Mouse (Mus musculus): ENCODE results near the gene Hist2h2ac. TPM values are rescaled to one million over a fixed set of nuclear protein-coding genes. Genes with fewer than 3 reads are reported as not detected.
"Not testable (repeated sequence)": the region's sequence is repeated elsewhere in the genome, so short reads cannot be mapped to it uniquely, and the experiment has no call there.

The Hist2h2ac gene
- total and polyA plus RNA-seq, 2 experiments from 2014 or later: 1.9 to 471 TPM

- DNase-seq (no peak), ATAC-seq (no peak)
- Histone ChIP-seq H3K27me3 (ENCODE audit: insufficient read depth, low read length) (no peaks in the 10 kb centered on the region), H3K4me1 (ENCODE audit: insufficient read depth) (0 out of 2 replicates have a peak, but pooled peaks cover 8% of the 10 kb centered on the region), H3K9ac (peak overlapping the region; percentile 19), H3K36me3 (ENCODE audit: insufficient read depth) (no peaks in the 10 kb centered on the region), H3K27ac (ENCODE audit: low read depth, low read length) (peak overlapping the region; percentile 47), H3K4me2 (ENCODE audit: low read depth) (peak overlapping the region; percentile 39), H3K4me3 (ENCODE audit: low read depth, low read length) (peak overlapping the region; percentile 20), H3K9me3 (ENCODE audit: low read length) (no peaks in the 10 kb centered on the region)
- WGBS: 61% methylated on average over 9 of the region's 9 CpGs
- TF ChIP-seq CTCF (IDR thresholded peaks at IDR 0.05; ENCODE audit: low read depth): no peak
Measured at GRCm38 (mm10) chr3:96240799-96241197, 20.1 kb upstream of the Hist2h2ac start.

- H3K27ac ChIP-seq (ENCODE audit: low read depth, low read length): peak within 1 kb of the TSS; percentile 47
- 3% methylated on average over 28 of the region's 85 CpGs for WGBS
- H3K4me3 ChIP-seq (ENCODE audit: low read depth, low read length): peak within 1 kb of the TSS; percentile 30
- peak within 1 kb of the TSS; percentile 39 for H3K4me2 ChIP-seq (ENCODE audit: low read depth)
- not testable (repeated sequence) for H3K9me3 ChIP-seq (ENCODE audit: low read length); H3K36me3 ChIP-seq (ENCODE audit: insufficient read depth); H3K27me3 ChIP-seq (ENCODE audit: insufficient read depth, low read length); H3K4me1 ChIP-seq (ENCODE audit: insufficient read depth)
- DNase-seq (peak; percentile 78), ATAC-seq (peak; percentile 89)
- H3K9ac ChIP-seq: peak within 1 kb of the TSS; percentile 19
Measured at GRCm38 (mm10) chr3:96239949-96240798, 19.5 kb upstream of the Hist2h2ac start, which contains the start of gene Hist2h2aa2. TSS of gene Hist2h2aa2 (minus strand) at chr3:96240276.

GRCm38 (mm10) chr3:96238954-96239793, 18.5 kb upstream of the Hist2h2ac start, which contains the start of gene Hist2h3c2:
TSS of gene Hist2h3c2 (minus strand) at chr3:96239127.
- not testable (repeated sequence) for H3K27me3 ChIP-seq (ENCODE audit: insufficient read depth, low read length); DNase-seq; H3K9me3 ChIP-seq (ENCODE audit: low read length); H3K27ac ChIP-seq (ENCODE audit: low read depth, low read length); H3K4me1 ChIP-seq (ENCODE audit: insufficient read depth); H3K36me3 ChIP-seq (ENCODE audit: insufficient read depth)
- peak; percentile 81 for ATAC-seq
- Histone ChIP-seq H3K4me3 (ENCODE audit: low read depth, low read length) (peak within 1 kb of the TSS; percentile 30), H3K4me2 (ENCODE audit: low read depth) (peak within 1 kb of the TSS; percentile 39), H3K9ac (peak within 1 kb of the TSS; percentile 33; the same call in 1 of the 2 replicates)
- WGBS: 4% methylated on average over 17 of the region's 68 CpGs

GRCm38 (mm10) chr3:96237904-96238511, 17.3 kb upstream of the Hist2h2ac start:
- Histone ChIP-seq H3K27ac (ENCODE audit: low read depth, low read length) (no peak overlapping the region), H3K36me3 (ENCODE audit: insufficient read depth) (no peaks in the 10 kb centered on the region), H3K4me3 (ENCODE audit: low read depth, low read length) (peak overlapping the region; percentile 22), H3K27me3 (ENCODE audit: insufficient read depth, low read length) (no peaks in the 10 kb centered on the region), H3K9me3 (ENCODE audit: low read length) (no peaks in the 10 kb centered on the region), H3K4me1 (ENCODE audit: insufficient read depth) (0 out of 2 replicates have a peak, but pooled peaks cover 3% of the 10 kb centered on the region), H3K9ac (peak overlapping the region; percentile 33; the same call in 1 of the 2 replicates), H3K4me2 (ENCODE audit: low read depth) (peak overlapping the region; percentile 37)
- WGBS: 2% methylated on average over 12 of the region's 12 CpGs
- ATAC-seq (no peak), DNase-seq (no peak)
- no peak for TF ChIP-seq CTCF (IDR thresholded peaks at IDR 0.05; ENCODE audit: low read depth)

GRCm38 (mm10) chr3:96237335-96237903, 16.7 kb upstream of the Hist2h2ac start:
- DNase-seq (no peak), ATAC-seq (no peak)
- no peaks in the 10 kb centered on the region for H3K9me3 ChIP-seq (ENCODE audit: low read length)
- peak overlapping the region; percentile 37 for H3K4me2 ChIP-seq (ENCODE audit: low read depth)
- H3K4me1 ChIP-seq (ENCODE audit: insufficient read depth): 0 out of 2 replicates have a peak, but pooled peaks cover 3% of the 10 kb centered on the region
- WGBS: 22% methylated on average over 7 of the region's 7 CpGs
- TF ChIP-seq CTCF (IDR thresholded peaks at IDR 0.05; ENCODE audit: low read depth): no peak
- H3K27ac ChIP-seq (ENCODE audit: low read depth, low read length): no peak overlapping the region
- H3K27me3 ChIP-seq (ENCODE audit: insufficient read depth, low read length): no peaks in the 10 kb centered on the region
- H3K9ac ChIP-seq: no peak overlapping the region
- H3K4me3 ChIP-seq (ENCODE audit: low read depth, low read length): no peak overlapping the region
- H3K36me3 ChIP-seq (ENCODE audit: insufficient read depth): no peaks in the 10 kb centered on the region

GRCm38 (mm10) chr3:96236834-96237334, 16.2 kb upstream of the Hist2h2ac start:
- Histone ChIP-seq H3K4me2 (ENCODE audit: low read depth) (0 out of 2 replicates have a peak overlapping the region, but pooled peaks have one; percentile 37), H3K27ac (ENCODE audit: low read depth, low read length) (no peak overlapping the region), H3K4me3 (ENCODE audit: low read depth, low read length) (no peak overlapping the region), H3K27me3 (ENCODE audit: insufficient read depth, low read length) (no peaks in the 10 kb centered on the region), H3K4me1 (ENCODE audit: insufficient read depth) (0 out of 2 replicates have a peak, but pooled peaks cover 3% of the 10 kb centered on the region), H3K36me3 (ENCODE audit: insufficient read depth) (no peaks in the 10 kb centered on the region), H3K9ac (no peak overlapping the region), H3K9me3 (ENCODE audit: low read length) (no peaks in the 10 kb centered on the region)
- WGBS: 80% methylated on average over 4 of the region's 4 CpGs
- ATAC-seq (no peak), DNase-seq (no peak)
- TF ChIP-seq CTCF (IDR thresholded peaks at IDR 0.05; ENCODE audit: low read depth): no peak

Measured in forebrain, postnatal 0 days (tissue).